Mouse (Mus musculus) frontal cortex, postnatal 14 days (tissue): ENCODE measurements around the gene Polg2.
"Not testable (repeated sequence)": the region's sequence is repeated elsewhere in the genome, so short reads cannot be mapped to it uniquely, and the experiment has no call there.

Experiments
- DNase-seq, 2 experiments: peaks; one replicate each; pipeline ENCODE4 v3.0.0; 2022; ENCODE audit warnings: low spot score in 2 of 2

Gene Polg2

DNA sequence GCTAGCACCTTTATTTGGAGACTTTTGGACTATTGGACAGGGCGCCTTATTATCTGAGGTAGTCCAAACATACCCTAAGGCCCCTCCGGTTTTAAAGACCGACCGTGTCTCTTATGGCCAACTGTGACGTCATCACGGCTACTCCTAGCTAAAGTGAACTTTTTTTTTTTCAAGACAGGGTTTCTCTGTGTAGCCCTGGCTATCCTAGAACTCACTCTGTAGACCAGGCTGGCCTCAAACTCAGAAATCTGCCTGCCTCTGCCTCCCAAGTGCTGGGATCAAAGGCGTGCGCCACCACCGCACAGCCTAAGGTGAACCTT lies 54.5 kb downstream of the Polg2 start:
- DNase-seq: not testable (repeated sequence)

DNA sequence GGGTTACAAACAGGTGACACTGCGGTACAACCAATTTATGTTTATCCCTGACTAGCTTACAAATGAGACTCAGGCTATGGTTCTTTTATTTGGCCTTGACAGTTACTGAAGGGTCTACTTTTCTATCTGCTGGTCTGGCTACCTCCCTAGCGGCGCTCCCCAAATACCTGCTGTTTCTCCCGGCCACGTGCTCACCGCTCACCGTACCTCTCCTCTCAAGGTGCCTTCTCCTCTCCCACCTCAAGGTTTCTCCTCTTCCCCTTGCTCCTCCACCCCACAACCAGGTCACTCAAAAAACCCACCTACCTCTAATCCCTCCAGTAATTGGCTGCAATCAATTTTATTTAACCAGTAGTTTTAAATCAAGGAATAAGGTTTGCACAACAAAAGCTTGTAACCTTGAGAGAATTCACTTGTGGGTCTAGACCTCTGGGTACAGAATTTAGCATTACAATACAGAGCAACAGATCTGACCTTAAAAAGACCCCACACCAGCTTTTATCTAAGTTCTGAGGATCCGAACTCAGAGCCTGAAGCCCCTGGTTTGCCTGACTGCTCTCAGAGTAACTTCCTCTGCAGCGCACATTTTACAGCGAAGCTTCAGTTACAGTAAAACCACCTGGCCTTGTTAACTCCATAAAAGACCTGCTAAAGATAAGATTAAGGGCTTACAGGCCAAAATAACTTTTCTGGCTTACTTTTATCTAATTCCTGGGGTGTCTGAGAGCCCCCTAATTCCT lies 55.0 kb downstream of the Polg2 start:
- no peak for DNase-seq

DNA sequence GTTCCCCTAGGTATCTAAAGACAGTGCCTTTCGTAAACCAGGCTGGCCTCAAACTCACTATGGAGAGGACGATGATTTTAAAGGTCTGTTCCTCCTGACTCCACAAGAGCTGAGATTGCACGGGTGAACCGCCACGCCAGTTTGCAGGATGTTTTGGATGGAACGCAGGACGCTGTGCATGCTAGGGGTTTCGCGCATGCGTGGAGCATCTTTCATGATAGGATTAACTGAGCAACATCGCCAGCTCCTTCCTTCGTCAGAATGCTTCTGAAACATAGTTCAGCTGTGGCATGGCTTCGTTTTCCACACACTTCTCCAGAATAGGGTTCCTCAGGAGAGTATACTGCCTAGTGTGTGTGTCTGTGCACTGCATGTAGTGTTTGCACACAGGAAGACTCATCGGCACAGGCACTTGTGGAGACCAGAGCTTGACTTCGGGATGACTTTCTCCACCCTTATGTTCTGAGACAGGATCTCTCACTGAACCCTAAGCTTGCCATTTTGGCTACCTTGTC lies 55.7 kb downstream of the Polg2 start:
- no peak for DNase-seq

DNA sequence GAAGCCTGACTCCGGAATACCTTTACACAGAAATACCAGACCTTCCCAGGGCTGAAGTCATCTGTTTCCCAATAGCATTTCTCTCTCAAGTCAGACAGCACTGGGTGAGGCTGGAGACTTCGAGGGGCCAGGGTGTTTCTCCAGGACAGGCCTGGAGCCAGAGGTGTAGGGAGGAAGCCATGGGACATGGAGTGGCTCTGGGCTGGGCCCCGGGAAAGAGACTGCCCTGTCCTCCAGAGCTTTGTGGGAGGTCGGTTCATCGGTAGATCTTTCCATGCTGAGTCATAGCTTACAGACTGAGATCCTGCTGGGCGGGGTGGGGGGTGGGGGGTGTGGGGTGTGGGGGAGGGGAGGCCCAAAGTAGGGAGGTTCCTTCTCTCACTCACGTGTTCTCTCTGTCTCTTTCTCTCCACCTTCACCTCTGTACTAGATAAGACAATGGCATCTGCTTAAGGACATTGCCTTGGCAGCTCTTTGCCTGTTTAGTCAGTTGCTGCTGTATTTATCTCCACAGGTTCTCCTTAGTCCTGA lies 56.4 kb downstream of the Polg2 start:
- no peak for DNase-seq

DNA sequence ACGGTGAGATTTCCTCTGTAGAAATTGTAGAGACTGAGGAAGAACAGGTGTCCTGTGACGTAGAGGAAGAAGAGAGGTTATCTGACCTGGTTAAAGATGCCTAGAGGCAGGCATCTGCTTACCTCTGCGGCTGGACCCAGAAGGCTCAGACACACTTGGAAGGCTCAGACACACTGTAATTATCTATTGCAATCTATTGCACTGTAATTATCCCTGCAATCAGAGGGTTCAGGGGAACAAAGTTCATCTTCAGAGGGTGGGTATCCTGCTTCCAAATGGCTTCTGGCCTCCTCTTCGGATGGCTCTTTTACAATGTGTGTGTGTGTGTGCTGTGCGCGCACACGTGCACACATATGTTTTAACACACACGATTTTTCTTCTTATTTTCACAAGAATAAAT lies 59.0 kb downstream of the Polg2 start:
- DNase-seq: no peak
